Mouse (Mus musculus): ENCODE data around the gene Grasp.

GRCm38 (mm10) chr15:101212435-101212834 lies 11.6 kb upstream of the Grasp start:
- TF ChIP-seq POLR2A (IDR thresholded peaks at IDR 0.05; ENCODE audit: low read depth, low read length) (no peak), CTCF (conservative IDR thresholded peaks at IDR 0.05; ENCODE audit: insufficient read depth, insufficient read length, low read depth, low read length) (no peak)
